Mouse (Mus musculus) bone marrow, adult 2 months (tissue): ENCODE results near the gene Gnb1. TPM values are rescaled to one million over a fixed set of nuclear protein-coding genes. Genes with fewer than 3 reads are reported as not detected.
"Not testable (repeated sequence)": the region's sequence is repeated elsewhere in the genome, so short reads cannot be mapped to it uniquely, and the experiment has no call there.

Experiments used
- H3K27ac ChIP-seq: fragments of 200-500 bp; 2 replicates; pipeline ENCODE4 v1.5.1; 2012; ENCODE audit warnings: low read depth, mild to moderate bottlenecking, control low read depth, inconsistent platforms, low read length; ENCODE audit not compliant: control insufficient read depth, poor library complexity, insufficient read depth
- H3K4me1 ChIP-seq: fragments of 200-500 bp; 2 replicates; pipeline ENCODE4 v1.6.1; 2011; ENCODE audit warnings: low read length; ENCODE audit not compliant: control insufficient read depth, insufficient read depth
- H3K4me3 ChIP-seq: fragments of 200-500 bp; replicated peaks from 2 replicates; pipeline ENCODE3; 2011; ENCODE audit warnings: mild to moderate bottlenecking, low read depth, low read length, control low read depth; ENCODE audit not compliant: control insufficient read depth
- CTCF ChIP-seq: fragments of 200-500 bp; IDR thresholded peaks from 2 replicates; pipeline ENCODE4 v1.5.1; 2011; ENCODE audit warnings: low read length, control low read depth; ENCODE audit not compliant: control insufficient read depth, insufficient read depth
- POLR2A ChIP-seq: fragments of 200-500 bp; IDR thresholded peaks from 2 replicates; pipeline ENCODE4 v1.6.1; 2011; ENCODE audit warnings: low read depth, mild to moderate bottlenecking, control low read depth, low read length, borderline replicate concordance; ENCODE audit not compliant: control insufficient read depth
- WGBS: fragments of 180-500 bp; shearing (Covaris S2); methylation state at CpG from one replicate; pipeline ENCODE4 v1.1.7; 2018; 5-methylcytosine and 5-hydroxymethylcytosine counted together
- polyA plus RNA-seq: library from polyadenylated mRNA; stranded (reverse); fragments of >200 nt; gene quantifications from 2 replicates; pipeline ENCODE4 v1.2.4, GENCODE M21; 2011; ENCODE audit warnings: low replicate concordance; ENCODE audit not compliant: missing spikeins, insufficient read depth, insufficient read length

Gnb1 gene
- polyA plus RNA-seq, 1 experiment = 115 TPM

DNA sequence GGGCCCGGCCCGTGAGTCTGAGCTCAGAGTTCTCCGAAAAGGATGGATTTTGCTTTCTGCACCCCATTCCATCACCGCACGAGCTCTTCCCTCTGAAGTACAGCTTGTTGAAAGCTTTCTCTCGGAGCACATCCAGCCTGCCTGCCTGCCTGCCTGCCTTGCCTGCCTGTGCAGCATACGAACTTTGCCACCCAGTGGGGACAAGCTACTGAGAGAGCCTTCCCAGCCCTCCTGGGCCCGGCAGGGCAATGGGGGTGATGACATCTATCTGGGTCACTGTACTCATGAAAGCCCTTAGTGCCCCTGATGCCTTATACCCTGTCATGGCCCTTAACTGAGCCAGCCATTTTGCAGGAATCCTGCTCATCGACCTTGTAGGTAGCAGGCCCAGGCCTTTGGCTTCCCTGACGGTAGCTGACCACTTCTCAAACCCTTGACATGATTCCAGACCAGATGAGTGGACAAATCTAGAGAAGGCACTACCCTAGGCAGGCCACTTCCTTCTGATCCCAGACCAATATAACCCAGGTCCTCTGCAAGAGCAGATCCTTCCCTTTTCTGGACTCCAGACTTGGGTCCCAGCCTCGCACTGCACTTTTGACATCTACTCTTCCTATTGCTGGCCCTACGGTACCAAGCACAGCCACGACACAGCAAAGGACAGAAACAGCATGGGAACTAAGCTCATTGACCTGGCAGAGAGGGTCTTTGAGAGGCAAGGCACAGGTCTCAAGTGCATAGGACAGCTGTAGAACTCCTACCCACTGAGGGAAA is 23.7 kb upstream of the Gnb1 start:
- 65% methylated on average over 13 of the region's 13 CpGs for WGBS
- Histone ChIP-seq H3K4me1 (no peaks in the 10 kb centered on the region), H3K27ac (no peak overlapping the region), H3K4me3 (no peak overlapping the region)
- TF ChIP-seq POLR2A = no peak
- no peak for TF ChIP-seq CTCF

GRCm38 (mm10) chr4:155468952-155469351 is 22.2 kb upstream of the Gnb1 start, which contains the start of gene Tmem52:
Gene Tmem52 (plus strand): TSS chr4:155469114.
- WGBS = 15% methylated on average over 21 of the region's 21 CpGs
- Histone ChIP-seq H3K27ac (no peak within 1 kb of the TSS), H3K4me1 (no peaks in the 10 kb centered on the region), H3K4me3 (peak within 1 kb of the TSS; percentile 39)
- TF ChIP-seq POLR2A = no peak
- no peak for TF ChIP-seq CTCF

DNA sequence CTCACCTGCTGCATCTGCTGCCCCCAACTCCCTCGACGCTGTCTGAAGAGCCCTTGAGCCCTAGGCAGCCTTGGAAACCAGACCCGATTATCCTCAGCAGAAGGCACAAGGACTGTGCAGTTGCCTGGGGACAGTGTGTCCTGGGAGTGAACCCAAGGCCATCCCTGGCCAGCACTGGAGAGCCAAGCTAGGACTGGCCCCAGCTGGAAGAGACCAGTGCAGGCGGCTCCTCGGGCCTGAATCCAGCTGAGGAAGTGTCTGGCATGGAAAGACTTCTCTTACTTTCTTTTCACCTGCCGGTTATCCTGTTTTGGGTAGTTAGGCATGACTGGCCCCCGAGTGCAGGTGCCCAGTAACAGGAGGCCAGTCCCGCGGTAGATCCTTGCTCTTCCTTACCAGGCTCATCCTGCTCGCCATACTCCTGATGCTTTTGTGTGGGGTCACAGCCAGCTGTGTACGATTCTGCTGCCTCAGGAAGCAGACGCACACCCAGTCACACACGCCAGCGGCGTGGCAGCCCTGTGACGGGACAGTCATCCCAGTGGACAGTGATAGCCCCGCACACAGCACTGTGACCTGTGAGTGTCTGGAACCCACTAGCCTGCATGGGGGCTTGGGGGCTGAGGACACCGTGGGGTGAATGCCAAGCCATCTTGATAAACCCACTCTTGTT is 21.4 kb upstream of the Gnb1 start:
- Histone ChIP-seq H3K27ac (no peak overlapping the region), H3K4me3 (no peak overlapping the region), H3K4me1 (no peaks in the 10 kb centered on the region)
- TF ChIP-seq CTCF (no peak), POLR2A (no peak)
- 83% methylated on average over 18 of the region's 18 CpGs for WGBS

DNA sequence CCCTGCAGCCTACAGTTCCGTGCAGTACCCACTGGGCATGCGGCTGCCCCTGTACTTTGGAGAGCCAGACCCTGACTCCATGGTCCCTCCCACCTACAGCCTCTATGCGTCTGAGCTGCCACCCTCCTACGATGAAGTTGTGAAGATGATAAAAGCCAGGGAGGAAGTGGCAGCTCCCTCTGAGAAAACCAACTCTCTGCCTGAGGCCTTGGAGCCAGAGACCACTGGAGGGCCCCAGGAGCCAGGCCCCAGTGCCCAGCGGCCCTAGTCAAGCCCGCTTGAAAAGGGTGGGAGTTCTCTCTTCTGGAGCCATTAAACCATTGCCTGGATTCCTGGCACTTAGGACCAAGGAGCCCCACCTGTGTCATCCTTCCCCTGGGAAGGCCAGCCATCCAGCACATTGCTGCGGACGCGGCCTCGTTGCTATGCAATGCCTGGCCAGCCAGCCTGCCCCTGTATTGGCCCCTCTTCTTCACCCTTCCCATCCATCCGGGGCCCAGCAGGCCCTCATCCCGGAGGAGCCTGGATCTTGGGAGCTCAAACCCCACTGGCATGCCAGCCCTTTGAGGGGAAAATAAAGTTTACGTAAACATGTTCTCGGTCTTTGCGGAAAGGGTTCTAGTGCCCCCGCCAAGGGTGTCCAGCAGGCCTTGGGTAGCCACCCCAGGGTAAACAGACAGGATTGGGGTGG is 20.8 kb upstream of the Gnb1 start:
- Histone ChIP-seq H3K4me1 (no peaks in the 10 kb centered on the region), H3K27ac (no peak overlapping the region), H3K4me3 (no peak overlapping the region)
- 78% methylated on average over 16 of the region's 16 CpGs for WGBS
- TF ChIP-seq POLR2A (no peak), CTCF (no peak)

GRCm38 (mm10) chr4:155470997-155471396 is 20.2 kb upstream of the Gnb1 start:
- 82% methylated on average over 7 of the region's 7 CpGs for WGBS
- TF ChIP-seq POLR2A = no peak
- TF ChIP-seq CTCF = no peak
- Histone ChIP-seq H3K4me1 (no peaks in the 10 kb centered on the region), H3K27ac (no peak overlapping the region), H3K4me3 (no peak overlapping the region)

GRCm38 (mm10) chr4:155471406-155471805 is 19.8 kb upstream of the Gnb1 start:
- no peaks in the 10 kb centered on the region for H3K4me1 ChIP-seq
- TF ChIP-seq POLR2A (no peak), CTCF (no peak)
- H3K27ac ChIP-seq = no peak overlapping the region
- H3K4me3 ChIP-seq = no peak overlapping the region
- 85% methylated on average over 7 of the region's 7 CpGs for WGBS

- no peak overlapping the region for H3K27ac ChIP-seq
- no peaks in the 10 kb centered on the region for H3K4me1 ChIP-seq
- TF ChIP-seq CTCF (no peak), POLR2A (no peak)
- no peak overlapping the region for H3K4me3 ChIP-seq
- 72% methylated on average over 3 of the region's 3 CpGs for WGBS
Measured at GRCm38 (mm10) chr4:155472716-155473290, 18.4 kb upstream of the Gnb1 start.

DNA sequence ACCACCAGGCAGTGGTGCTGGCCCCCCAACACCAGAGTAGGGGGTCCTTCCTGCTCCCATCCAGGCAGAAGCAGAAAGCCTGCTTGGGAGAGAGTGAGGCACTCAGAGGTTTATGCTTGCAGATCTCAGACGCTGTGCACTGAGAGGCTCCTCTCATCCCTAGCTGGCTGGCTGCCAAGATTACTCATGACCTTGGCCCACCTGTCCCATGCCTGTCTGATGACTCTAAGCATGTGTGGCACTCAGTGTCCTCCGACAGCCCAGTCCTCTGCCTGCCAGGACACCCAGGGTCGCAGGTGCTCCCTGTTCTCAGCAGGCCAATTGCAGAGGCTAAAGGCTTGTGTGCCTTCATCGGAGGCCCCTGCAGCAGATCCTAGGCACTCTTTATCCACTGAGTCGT is 17.8 kb upstream of the Gnb1 start:
- H3K27ac ChIP-seq = no peak overlapping the region
- no peak overlapping the region for H3K4me3 ChIP-seq
- 64% methylated on average over 5 of the region's 5 CpGs for WGBS
- TF ChIP-seq CTCF (no peak), POLR2A (no peak)
- H3K4me1 ChIP-seq = no peaks in the 10 kb centered on the region

DNA sequence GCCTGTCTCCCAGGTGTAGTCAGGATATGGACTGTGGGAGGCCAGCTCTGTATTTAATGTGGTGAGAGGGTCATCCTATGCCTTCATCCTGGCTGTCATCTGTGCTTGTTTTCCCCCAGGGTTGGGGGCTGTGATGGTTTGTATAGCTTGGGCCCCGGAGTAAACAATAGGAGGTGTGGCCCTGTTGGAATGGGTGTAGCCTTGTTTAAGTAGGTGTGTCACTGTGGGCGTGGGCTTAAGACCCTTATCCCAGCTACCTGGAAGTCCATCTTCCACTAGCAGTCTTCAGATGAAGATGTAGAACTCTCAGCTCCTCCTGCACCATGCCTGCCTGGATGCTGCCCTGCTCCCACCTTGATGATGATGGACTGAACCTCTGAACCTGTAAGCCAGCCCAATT is 17.4 kb upstream of the Gnb1 start:
- WGBS = 61% methylated on average over 2 of the region's 2 CpGs
- not testable (repeated sequence) for H3K4me3 ChIP-seq, H3K27ac ChIP-seq, H3K4me1 ChIP-seq
